Mouse (Mus musculus) T-helper 17 cell (primary cell): ENCODE measurements around the gene Trim44.

Experiments
- in situ Hi-C, 2 experiments: fragments of 300-600 bp; cut with MboI, MseI; formaldehyde crosslinking; loops; 1 replicate in 1 of 2; 2 replicates in 1 of 2; pipeline ENCODE4 v1.15.1; 2025; ENCODE audit warnings: high pct_unique_total_duplicates in 2 of 2

The Trim44 gene

GRCm38 (mm10) chr2:102292051-102292450 is 115.6 kb downstream of the Trim44 start:
- in situ Hi-C loops, result loop anchor here in 1 of 2 experiments (5.0 kb wide), 2 partner anchors 100 to 160 kb away; partner anchors contain the start of gene Fjx1

GRCm38 (mm10) chr2:102291533-102291932 is 116.1 kb downstream of the Trim44 start:
- in situ Hi-C loops, result loop anchor here in 1 of 2 experiments (5.0 kb wide), 2 partner anchors 101 to 161 kb away; partner anchors contain the start of gene Fjx1

GRCm38 (mm10) chr2:102290041-102290440 is 117.6 kb downstream of the Trim44 start:
- in situ Hi-C loops, result loop anchor here in 1 of 2 experiments (5.0 kb wide), 2 partner anchors 102 to 162 kb away; partner anchors contain the start of gene Fjx1

- in situ Hi-C loops, result no loop called here
Measured at GRCm38 (mm10) chr2:102288676-102289075, 119.0 kb downstream of the Trim44 start.

GRCm38 (mm10) chr2:102287369-102287768 is 120.3 kb downstream of the Trim44 start:
- in situ Hi-C loops, result no loop called here

- in situ Hi-C loops, result no loop called here
Measured at GRCm38 (mm10) chr2:102282081-102282480, 125.5 kb downstream of the Trim44 start.

GRCm38 (mm10) chr2:102279779-102280178 is 127.8 kb downstream of the Trim44 start:
- in situ Hi-C loops, result no loop called here

- in situ Hi-C loops, result no loop called here
Measured at GRCm38 (mm10) chr2:102277946-102278345, 129.7 kb downstream of the Trim44 start.

- in situ Hi-C loops, result no loop called here
Measured at GRCm38 (mm10) chr2:102273280-102273679, 134.3 kb downstream of the Trim44 start.

GRCm38 (mm10) chr2:102267582-102268339 is 139.9 kb downstream of the Trim44 start:
- in situ Hi-C loops, result loop anchor here in 1 of 2 experiments (10.0 kb wide), 1 partner anchor 563 kb away; no protein-coding TSS in a partner anchor

- in situ Hi-C loops, result loop anchor here in 1 of 2 experiments (10.0 kb wide), 1 partner anchor 562 kb away; no protein-coding TSS in a partner anchor
Measured at GRCm38 (mm10) chr2:102266911-102267310, 140.7 kb downstream of the Trim44 start.

GRCm38 (mm10) chr2:102259139-102259538 is 148.5 kb downstream of the Trim44 start:
- in situ Hi-C loops, result no loop called here

- in situ Hi-C loops, result no loop called here
Measured at GRCm38 (mm10) chr2:102258682-102259081, 148.9 kb downstream of the Trim44 start.

GRCm38 (mm10) chr2:102257964-102258605 is 149.5 kb downstream of the Trim44 start:
- in situ Hi-C loops, result no loop called here

- in situ Hi-C loops, result no loop called here
Measured at GRCm38 (mm10) chr2:102256591-102257335, 150.9 kb downstream of the Trim44 start.

GRCm38 (mm10) chr2:102256100-102256499 is 151.5 kb downstream of the Trim44 start:
- in situ Hi-C loops, result no loop called here

- in situ Hi-C loops, result no loop called here
Measured at GRCm38 (mm10) chr2:102253204-102253603, 154.4 kb downstream of the Trim44 start.

- in situ Hi-C loops, result no loop called here
Measured at GRCm38 (mm10) chr2:102252651-102253050, 155.0 kb downstream of the Trim44 start.
